Mouse (Mus musculus): Measurements from ENCODE around the gene Nit1.

DNA sequence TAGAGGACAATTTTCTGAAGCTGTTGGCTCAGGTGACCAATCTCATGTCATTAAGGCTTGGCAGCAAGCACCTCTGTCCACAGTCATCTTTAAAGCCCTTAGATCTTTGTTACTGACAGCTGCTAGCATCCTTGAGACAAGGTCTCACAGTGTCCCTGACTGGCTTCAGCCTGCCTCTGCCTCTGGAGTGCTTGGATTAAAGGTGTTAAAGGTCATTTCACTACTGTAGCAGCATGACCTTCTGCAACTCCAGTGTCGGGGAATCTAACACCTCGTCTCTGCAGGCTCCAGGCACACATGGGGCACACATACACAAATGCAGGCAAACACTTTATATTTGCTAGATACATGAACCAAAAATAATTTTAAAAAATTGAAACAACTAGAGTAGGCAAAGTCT, 19.9 kb downstream of the Nit1 start:
- TF ChIP-seq CTCF (IDR thresholded peaks at IDR 0.05; ENCODE audit: insufficient read depth, low read depth, low read length) = no peak
- no peak for TF ChIP-seq POLR2A (IDR thresholded peaks at IDR 0.05; ENCODE audit: insufficient read depth, low read depth, low read length)

All from olfactory bulb, adult 2 months (tissue).